Mouse (Mus musculus) small intestine, adult 2 months (tissue): Measurements from ENCODE around the gene Atg101.

Source experiments
- CTCF ChIP-seq: fragments of 200-500 bp; IDR thresholded peaks from 2 replicates; pipeline ENCODE4 v1.5.1; 2012; ENCODE audit warnings: low read depth, mild to moderate bottlenecking, control low read depth, inconsistent platforms, low read length, moderate library complexity, mixed read lengths; ENCODE audit not compliant: insufficient replicate concordance, insufficient read length; ENCODE audit errors: extremely low read depth
- POLR2A ChIP-seq: fragments of 200-500 bp; IDR thresholded peaks from 2 replicates; pipeline ENCODE4 v1.6.1; 2012; ENCODE audit warnings: low read depth, mild to moderate bottlenecking, control low read depth, inconsistent platforms, low read length, moderate library complexity

- TF ChIP-seq CTCF: no peak
- TF ChIP-seq POLR2A: no peak
Measured at GRCm38 (mm10) chr15:101255842-101256462, 28.1 kb upstream of the Atg101 start.
